Mouse (Mus musculus) spleen, embryonic (tissue): ENCODE results near the gene Plppr3.

ENCODE experiments used
- CTCF ChIA-PET: fragments of 350-600 bp; sonication (Branson Sonifier 250); formaldehyde crosslinking; loops from one replicate; lab custom pipeline; 2022; lab: Charles Lee

Gene Plppr3

GRCm38 (mm10) chr10:79873313-79873712 lies 1.1 kb downstream of the Plppr3 start:
- CTCF ChIA-PET: interaction anchor here (0.6 to 1.1 kb wide), 4 partner anchors 10 to 64 kb away, joined by 3 to 4 read pairs (median 3); no protein-coding TSS in a partner anchor

- CTCF ChIA-PET: interaction anchor here (0.6 to 1.1 kb wide), 2 partner anchors 13 to 1561 kb away, joined by 3 to 5 read pairs; no protein-coding TSS in a partner anchor
These were observed 1.6 kb downstream of the Plppr3 start for GRCm38 (mm10) chr10:79872862-79873261.

GRCm38 (mm10) chr10:79871845-79872244 lies 2.6 kb downstream of the Plppr3 start:
- CTCF ChIA-PET: interaction anchor here (0.6 kb wide), 1 partner anchor 38 kb away, joined by 3 read pairs; no protein-coding TSS in a partner anchor

- CTCF ChIA-PET: no interaction called here
These were observed 7.8 kb downstream of the Plppr3 start for GRCm38 (mm10) chr10:79866601-79867000.

GRCm38 (mm10) chr10:79865801-79866295 lies 8.6 kb downstream of the Plppr3 start:
- CTCF ChIA-PET: interaction anchor here (0.6 kb wide), 1 partner anchor 48 kb away, joined by 3 read pairs; no protein-coding TSS in a partner anchor

- CTCF ChIA-PET: interaction anchor here (0.6 kb wide), 1 partner anchor 49 kb away, joined by 3 read pairs; no protein-coding TSS in a partner anchor
These were observed 9.2 kb downstream of the Plppr3 start for GRCm38 (mm10) chr10:79865189-79865601.

- CTCF ChIA-PET: interaction anchor here (0.6 kb wide), 1 partner anchor 66 kb away, joined by 3 read pairs; no protein-coding TSS in a partner anchor
These were observed 9.9 kb downstream of the Plppr3 start for GRCm38 (mm10) chr10:79864351-79865188.

- CTCF ChIA-PET: interaction anchor here (0.6 kb wide), 1 partner anchor 11 kb away, joined by 3 read pairs; no protein-coding TSS in a partner anchor
These were observed 11.5 kb downstream of the Plppr3 start for GRCm38 (mm10) chr10:79862925-79863324.

GRCm38 (mm10) chr10:79862049-79862788 lies 12.2 kb downstream of the Plppr3 start:
- CTCF ChIA-PET: interaction anchor here (1.1 kb wide), 1 partner anchor 191 kb away, joined by 3 read pairs; no protein-coding TSS in a partner anchor

GRCm38 (mm10) chr10:79861230-79862048 lies 13.0 kb downstream of the Plppr3 start:
- CTCF ChIA-PET: interaction anchor here (1.1 kb wide), 1 partner anchor 191 kb away, joined by 3 read pairs; no protein-coding TSS in a partner anchor

GRCm38 (mm10) chr10:79860079-79860911 lies 14.1 kb downstream of the Plppr3 start:
- CTCF ChIA-PET: interaction anchor here (0.8 kb wide), 1 partner anchor 13 kb away, joined by 3 read pairs; no protein-coding TSS in a partner anchor

GRCm38 (mm10) chr10:79859116-79859515 lies 15.3 kb downstream of the Plppr3 start:
- CTCF ChIA-PET: interaction anchor here (0.6 kb wide), 1 partner anchor 25 kb away, joined by 3 read pairs; no protein-coding TSS in a partner anchor

GRCm38 (mm10) chr10:79858416-79859074 lies 15.9 kb downstream of the Plppr3 start:
- CTCF ChIA-PET: interaction anchor here (0.6 kb wide), 1 partner anchor 25 kb away, joined by 3 read pairs; no protein-coding TSS in a partner anchor

GRCm38 (mm10) chr10:79857894-79858293 lies 16.5 kb downstream of the Plppr3 start:
- CTCF ChIA-PET: no interaction called here

- CTCF ChIA-PET: no interaction called here
These were observed 17.0 kb downstream of the Plppr3 start for GRCm38 (mm10) chr10:79857452-79857811.

- CTCF ChIA-PET: interaction anchor here (0.5 kb wide), 1 partner anchor 101 kb away, joined by 3 read pairs; no protein-coding TSS in a partner anchor
These were observed 17.6 kb downstream of the Plppr3 start for GRCm38 (mm10) chr10:79856704-79857451.

- CTCF ChIA-PET: interaction anchor here (0.7 kb wide), 1 partner anchor 45 kb away, joined by 3 read pairs; no protein-coding TSS in a partner anchor
These were observed 18.2 kb downstream of the Plppr3 start for GRCm38 (mm10) chr10:79856280-79856679.
